8 mouse cellular contexts compared by ENCODE assay signal in the genomic region with DNA sequence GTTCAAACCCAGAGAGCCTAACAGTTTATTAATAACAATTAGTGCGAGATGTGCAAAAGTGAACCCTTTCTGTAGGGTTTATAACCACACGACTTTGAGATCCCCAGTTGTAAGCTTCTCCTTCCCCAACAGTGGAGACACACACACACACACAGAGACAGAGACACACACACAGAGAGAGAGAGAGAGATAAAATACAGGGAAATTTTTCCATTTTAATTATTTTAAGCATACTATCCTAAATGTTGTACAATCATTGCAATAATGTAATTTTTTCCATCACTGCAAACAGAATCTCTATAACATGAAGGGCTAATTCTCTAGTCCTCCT. TPM values are rescaled to one million over a fixed set of nuclear protein-coding genes. Genes with fewer than 3 reads are reported as not detected.
DNase-seq lines count a peak whose midpoint lies in the region; ATAC-seq and TF ChIP-seq lines count a peak whose summit lies in the region.

No protein-coding gene starts in this region.

- 0 out of 2 replicates have a peak overlapping the region, but pooled peaks have one; percentile 86 for H3K27ac ChIP-seq in lung, embryonic 15.5 days
- no peak overlapping the region for H3K27ac ChIP-seq in forebrain, embryonic 11.5 days (ENCODE audit: low read depth, low read length)
- peak overlapping the region; percentile 80; the same call in 1 of the 2 replicates for H3K27ac ChIP-seq in limb, embryonic 12.5 days
- 0 out of 2 replicates have a peak overlapping the region, but pooled peaks have one; percentile 92 for H3K27ac ChIP-seq in olfactory bulb, adult 2 months (ENCODE audit: insufficient read depth, low read depth, low read length)

- H3K4me3 ChIP-seq in lung, embryonic 15.5 days: peak overlapping the region; percentile 54
- H3K4me3 ChIP-seq in forebrain, embryonic 11.5 days (ENCODE audit: low read depth, low read length): peak overlapping the region; percentile 42
- peak overlapping the region; percentile 52 for H3K4me3 ChIP-seq in limb, embryonic 12.5 days (replicated peaks)
- no peak overlapping the region for H3K4me3 ChIP-seq in olfactory bulb, adult 2 months (ENCODE audit: insufficient read depth, low read depth, low read length)

- H3K9me3 ChIP-seq in lung, embryonic 15.5 days: no peaks in the 10 kb centered on the region
- H3K9me3 ChIP-seq in forebrain, embryonic 11.5 days (ENCODE audit: control insufficient read depth, low read length): no peaks in the 10 kb centered on the region
- no peaks in the 10 kb centered on the region for H3K9me3 ChIP-seq in limb, embryonic 12.5 days

- H3K27me3 ChIP-seq in lung, embryonic 15.5 days: no peaks in the 10 kb centered on the region
- H3K27me3 ChIP-seq in forebrain, embryonic 11.5 days (ENCODE audit: control insufficient read depth, insufficient read depth, low read length): no peaks in the 10 kb centered on the region
- no peaks in the 10 kb centered on the region for H3K27me3 ChIP-seq in limb, embryonic 12.5 days

- 3% methylated on average over 2 of the region's 2 CpGs for WGBS in lung, embryonic 15.5 days
- WGBS in forebrain, embryonic 11.5 days: 7% methylated on average over 2 of the region's 2 CpGs
- WGBS in limb, embryonic 12.5 days: 26% methylated on average over 2 of the region's 2 CpGs
- WGBS in olfactory bulb, adult 2 months: 12% methylated on average over 2 of the region's 2 CpGs

- TF ChIP-seq POLR2A in olfactory bulb, adult 2 months (IDR thresholded peaks at IDR 0.05; ENCODE audit: insufficient read depth, low read depth, low read length): no peak

- peak overlapping the region; percentile 58 for H3K4me2 ChIP-seq in lung, embryonic 15.5 days
- H3K4me2 ChIP-seq in forebrain, embryonic 11.5 days (ENCODE audit: low read depth, low read length, severe bottlenecking): peak overlapping the region; percentile 41; the same call in 1 of the 2 replicates
- peak overlapping the region; percentile 62 for H3K4me2 ChIP-seq in limb, embryonic 12.5 days

- no peak overlapping the region for H3K9ac ChIP-seq in lung, embryonic 15.5 days
- peak overlapping the region; percentile 56; the same call in 1 of the 2 replicates for H3K9ac ChIP-seq in forebrain, embryonic 11.5 days (ENCODE audit: low read length)
- H3K9ac ChIP-seq in limb, embryonic 12.5 days (replicated peaks): peak overlapping the region; percentile 67; the same call in 1 of the 2 replicates

- no peaks in the 10 kb centered on the region for H3K4me1 ChIP-seq in lung, embryonic 15.5 days
- no peaks in the 10 kb centered on the region for H3K4me1 ChIP-seq in forebrain, embryonic 11.5 days (replicated peaks; ENCODE audit: control insufficient read depth, insufficient read depth, low read length)
- no peaks in the 10 kb centered on the region for H3K4me1 ChIP-seq in limb, embryonic 12.5 days (replicated peaks)
- no peaks in the 10 kb centered on the region for H3K4me1 ChIP-seq in olfactory bulb, adult 2 months (ENCODE audit: control insufficient read depth, insufficient read depth, low read length)

- H3K36me3 ChIP-seq in lung, embryonic 15.5 days: no peaks in the 10 kb centered on the region
- H3K36me3 ChIP-seq in forebrain, embryonic 11.5 days (ENCODE audit: control insufficient read depth, insufficient read depth, low read length): no peaks in the 10 kb centered on the region
- H3K36me3 ChIP-seq in limb, embryonic 12.5 days: no peaks in the 10 kb centered on the region

- no peak for DNase-seq in lung, postnatal 36 days
- no peak for DNase-seq in forebrain, embryonic 11.5 days (ENCODE audit: low spot score)
- DNase-seq in frontal cortex, postnatal 36 days (ENCODE audit: low spot score in 2 of 2): no peak
- DNase-seq in thymus, adult 18-20 months: no peak
- no peak for DNase-seq in c-Kit-positive CD71-positive TER-119-positive erythroid progenitor cells, embryonic 14.5 days (ENCODE audit: low spot score)

- no peak for TF ChIP-seq CTCF in olfactory bulb, adult 2 months (IDR thresholded peaks at IDR 0.05; ENCODE audit: insufficient read depth, low read depth, low read length)

- ATAC-seq in lung, embryonic 15.5 days (ENCODE audit: borderline replicate concordance, extremely low read depth, low FRiP score, low TSS enrichment): no peak
- no peak for ATAC-seq in forebrain, embryonic 11.5 days (replicated peaks; ENCODE audit: low FRiP score)
- ATAC-seq in limb, embryonic 12.5 days (ENCODE audit: insufficient number of reproducible peaks, insufficient read depth, low FRiP score, low TSS enrichment, low read depth): no peak

RNA-seq across cellular contexts. Expression of gene Rab6a, which starts 15.7 kb away (rescaled TPM):
- 85.2 and 90.7 TPM in 2 replicates for polyA plus RNA-seq in lung, embryonic 15.5 days (2015; fragmentation: Nextera tagmentation; extraction: Ambion mirVana)
- 147 TPM in 2 replicates for polyA plus RNA-seq in forebrain, embryonic 11.5 days (2014; fragmentation: Nextera tagmentation; extraction: Ambion mirVana)
- 107 and 117 TPM in 2 replicates for polyA plus RNA-seq in limb, embryonic 12.5 days (2016; fragmentation: Nextera tagmentation; extraction: Ambion mirVana)
- not detected in 2 replicates for polyA plus RNA-seq in olfactory bulb, adult 2 months (2012; ENCODE audit: insufficient read depth, insufficient read length, low replicate concordance, missing spikeins)

RNA-seq across cellular contexts. Expression of gene Mrpl48, which starts 16.6 kb away (rescaled TPM):
- polyA plus RNA-seq in lung, embryonic 15.5 days (2015; fragmentation: Nextera tagmentation; extraction: Ambion mirVana): 77.0 and 82.1 TPM in 2 replicates
- polyA plus RNA-seq in forebrain, embryonic 11.5 days (2014; fragmentation: Nextera tagmentation; extraction: Ambion mirVana): 52.2 and 58.6 TPM in 2 replicates
- 59.5 and 66.2 TPM in 2 replicates for polyA plus RNA-seq in limb, embryonic 12.5 days (2016; fragmentation: Nextera tagmentation; extraction: Ambion mirVana)
- polyA plus RNA-seq in olfactory bulb, adult 2 months (2012; ENCODE audit: insufficient read depth, insufficient read length, low replicate concordance, missing spikeins): not detected in 2 replicates

RNA-seq across cellular contexts. Expression of gene Coa4, which starts 54.6 kb away (rescaled TPM):
- 20.0 and 23.1 TPM in 2 replicates for polyA plus RNA-seq in lung, embryonic 15.5 days (2015; fragmentation: Nextera tagmentation; extraction: Ambion mirVana)
- polyA plus RNA-seq in forebrain, embryonic 11.5 days (2014; fragmentation: Nextera tagmentation; extraction: Ambion mirVana): 18.2 and 18.6 TPM in 2 replicates
- polyA plus RNA-seq in limb, embryonic 12.5 days (2016; fragmentation: Nextera tagmentation; extraction: Ambion mirVana): 15.7 and 21.3 TPM in 2 replicates
- polyA plus RNA-seq in olfactory bulb, adult 2 months (2012; ENCODE audit: insufficient read depth, insufficient read length, low replicate concordance, missing spikeins): not detected in 2 replicates

Comparison
In these comparisons a context has a peak if more than half of its experiments do, and no peak if none do; other contexts are left out.
1. RNA of gene Mrpl48, which starts 16.6 kb away (polyA plus RNA-seq): 77.0 to 82.1 TPM in lung, embryonic 15.5 days, 59.5 to 66.2 TPM in limb, embryonic 12.5 days and 52.2 to 58.6 TPM in forebrain, embryonic 11.5 days; not detected in olfactory bulb, adult 2 months; every median in the first group is over 10 times any median in the second.
2. RNA of gene Coa4, which starts 54.6 kb away (polyA plus RNA-seq): 20.0 to 23.1 TPM in lung, embryonic 15.5 days, 18.2 to 18.6 TPM in forebrain, embryonic 11.5 days and 15.7 to 21.3 TPM in limb, embryonic 12.5 days; not detected in olfactory bulb, adult 2 months; every median in the first group is over 10 times any median in the second.
3. Peak in every context shown above with its lines, with median percentiles within 50 percentile points of each other: H3K4me2 ChIP-seq.